ENCODE assay signal across 12 mouse cellular contexts in the genomic region with DNA sequence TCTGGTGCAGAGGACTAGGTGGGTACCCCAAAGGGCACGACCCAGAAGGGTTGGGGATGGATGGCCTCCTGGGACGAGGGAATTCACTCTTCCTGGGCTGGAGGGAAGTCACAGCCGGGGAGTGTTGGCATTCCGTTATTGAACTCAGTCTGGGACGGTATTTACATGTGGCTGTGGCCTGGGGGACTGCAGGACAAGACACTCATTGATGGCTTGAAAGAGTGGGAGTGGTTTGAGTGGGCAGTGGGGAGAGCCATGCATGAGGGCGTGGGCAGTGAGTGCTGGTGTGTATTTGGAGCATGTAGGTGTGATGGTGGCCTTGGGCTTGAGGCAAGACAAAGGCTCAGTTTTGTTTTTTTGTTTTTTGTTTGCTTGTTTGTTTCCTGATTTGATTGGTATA. TPM values are rescaled to one million over a fixed set of nuclear protein-coding genes. Genes with fewer than 3 reads are reported as not detected.
DNase-seq lines count a peak whose midpoint lies in the region; ATAC-seq and TF ChIP-seq lines count a peak whose summit lies in the region.
"Had no signal": no experiment of that assay in that cellular context is flagged by ENCODE, and none has a peak within 500 bp of the region (broad histone marks: within the 10 kb centered on the region; RNA-seq: fewer than 3 reads in every experiment).

No protein-coding gene starts in this region.

- H3K9me3 ChIP-seq in forebrain, embryonic 15.5 days, result no peaks in the 10 kb centered on the region
- no peaks in the 10 kb centered on the region for H3K9me3 ChIP-seq in forebrain, embryonic 14.5 days (replicated peaks; ENCODE audit: control insufficient read depth, low read length)
- no peaks in the 10 kb centered on the region for H3K9me3 ChIP-seq in kidney, embryonic 15.5 days (replicated peaks)
- no peaks in the 10 kb centered on the region for H3K9me3 ChIP-seq in embryonic facial prominence, embryonic 10.5 days
- H3K9me3 ChIP-seq in midbrain, embryonic 14.5 days (ENCODE audit: control insufficient read depth, low read length), result no peaks in the 10 kb centered on the region
- H3K9me3 ChIP-seq: intestine, embryonic 15.5 days; liver, embryonic 12.5 days had no signal

- WGBS in forebrain, embryonic 15.5 days, result 84% methylated on average over 6 of the region's 6 CpGs
- 80% methylated on average over 6 of the region's 6 CpGs for WGBS in forebrain, embryonic 14.5 days
- 69% methylated on average over 6 of the region's 6 CpGs for WGBS in kidney, embryonic 15.5 days
- WGBS in embryonic facial prominence, embryonic 10.5 days, result 43% methylated on average over 6 of the region's 6 CpGs
- 74% methylated on average over 6 of the region's 6 CpGs for WGBS in midbrain, embryonic 14.5 days
- 82% methylated on average over 6 of the region's 6 CpGs for WGBS in lung, adult 2 months

- H3K4me2 ChIP-seq in forebrain, embryonic 15.5 days (replicated peaks), result no peak overlapping the region
- H3K4me2 ChIP-seq in forebrain, embryonic 14.5 days (ENCODE audit: low read length), result no peak overlapping the region
- 0 out of 2 replicates have a peak overlapping the region, but pooled peaks have one; percentile 7 for H3K4me2 ChIP-seq in kidney, embryonic 15.5 days
- H3K4me2 ChIP-seq in midbrain, embryonic 14.5 days (ENCODE audit: low read length), result no peak overlapping the region
- H3K4me2 ChIP-seq: intestine, embryonic 15.5 days; liver, embryonic 12.5 days had no signal

- no peak for DNase-seq in forebrain, embryonic 14.5 days (ENCODE audit: low spot score)
- no peak for DNase-seq in kidney, postnatal 14 days
- no peak for DNase-seq in embryonic facial prominence, embryonic 10.5 days (ENCODE audit: low spot score)
- no peak for DNase-seq in midbrain, embryonic 14.5 days
- DNase-seq in lung, adult 2 months, result no peak
- DNase-seq: cerebellum, postnatal 25 days; right cerebral cortex, postnatal 25 days had no signal

- H3K27me3 ChIP-seq in forebrain, embryonic 15.5 days, result no peaks in the 10 kb centered on the region
- H3K27me3 ChIP-seq in forebrain, embryonic 14.5 days (replicated peaks; ENCODE audit: control insufficient read depth, insufficient read depth, low read length), result no peaks in the 10 kb centered on the region
- no peaks in the 10 kb centered on the region for H3K27me3 ChIP-seq in kidney, embryonic 15.5 days
- no peaks in the 10 kb centered on the region for H3K27me3 ChIP-seq in embryonic facial prominence, embryonic 10.5 days (replicated peaks; ENCODE audit: low read depth, poor library complexity, severe bottlenecking)
- H3K27me3 ChIP-seq in midbrain, embryonic 14.5 days (ENCODE audit: control insufficient read depth, insufficient read depth, low read length), result no peaks in the 10 kb centered on the region
- H3K27me3 ChIP-seq: intestine, embryonic 15.5 days; liver, embryonic 12.5 days had no signal

- ATAC-seq in forebrain, embryonic 15.5 days (replicated peaks), result 0 out of 2 replicates have a peak, but pooled peaks have one; percentile 37
- no peak for ATAC-seq in forebrain, embryonic 14.5 days
- ATAC-seq in kidney, embryonic 15.5 days (replicated peaks; ENCODE audit: low FRiP score), result no peak
- no peak; the same call in 1 of the 2 replicates for ATAC-seq in midbrain, embryonic 14.5 days (ENCODE audit: low FRiP score, low TSS enrichment)
- ATAC-seq in inflammation-experienced regulatory T-cells, adult 6 months, result no peak
- ATAC-seq: liver, embryonic 12.5 days had no signal

- H3K36me3 ChIP-seq in forebrain, embryonic 15.5 days, result peaks cover 55% of the 10 kb centered on the region
- peaks cover 64% of the 10 kb centered on the region for H3K36me3 ChIP-seq in forebrain, embryonic 14.5 days (ENCODE audit: control insufficient read depth, insufficient read depth, low read length)
- H3K36me3 ChIP-seq in kidney, embryonic 15.5 days, result peaks cover 61% of the 10 kb centered on the region
- peaks cover 71% of the 10 kb centered on the region for H3K36me3 ChIP-seq in embryonic facial prominence, embryonic 10.5 days (replicated peaks)
- H3K36me3 ChIP-seq in midbrain, embryonic 14.5 days (ENCODE audit: control insufficient read depth, insufficient read depth, low read length), result peaks cover 69% of the 10 kb centered on the region

- H3K27ac ChIP-seq in forebrain, embryonic 15.5 days (replicated peaks), result no peak overlapping the region
- no peak overlapping the region for H3K27ac ChIP-seq in forebrain, embryonic 14.5 days (ENCODE audit: low read depth, low read length)
- H3K27ac ChIP-seq in kidney, embryonic 15.5 days, result no peak overlapping the region
- 0 out of 2 replicates have a peak overlapping the region, but pooled peaks have one; percentile 35 for H3K27ac ChIP-seq in embryonic facial prominence, embryonic 10.5 days (replicated peaks)
- H3K27ac ChIP-seq in midbrain, embryonic 14.5 days (replicated peaks; ENCODE audit: low read depth, low read length), result peak overlapping the region; percentile 45
- H3K27ac ChIP-seq: intestine, embryonic 15.5 days; liver, embryonic 12.5 days had no signal

- no peak for TF ChIP-seq POLR2A in lung, adult 2 months (IDR thresholded peaks at IDR 0.05; ENCODE audit: borderline replicate concordance, extremely low read depth, low read depth, low read length)

- H3K4me1 ChIP-seq in forebrain, embryonic 15.5 days, result no peaks in the 10 kb centered on the region
- no peaks in the 10 kb centered on the region for H3K4me1 ChIP-seq in forebrain, embryonic 14.5 days (ENCODE audit: control insufficient read depth, insufficient read depth, low read length)
- 0 out of 2 replicates have a peak, but pooled peaks cover 5% of the 10 kb centered on the region for H3K4me1 ChIP-seq in kidney, embryonic 15.5 days
- H3K4me1 ChIP-seq in embryonic facial prominence, embryonic 10.5 days, result peaks cover 13% of the 10 kb centered on the region; the same call in 1 of the 2 replicates
- H3K4me1 ChIP-seq in midbrain, embryonic 14.5 days (ENCODE audit: control insufficient read depth, insufficient read depth, low read length), result no peaks in the 10 kb centered on the region
- no peaks in the 10 kb centered on the region; the same call in 1 of the 2 replicates for H3K4me1 ChIP-seq in lung, adult 2 months (ENCODE audit: control insufficient read depth, insufficient read depth, low read length)
- H3K4me1 ChIP-seq: intestine, embryonic 15.5 days had no signal

- TF ChIP-seq CTCF in lung, adult 2 months (IDR thresholded peaks at IDR 0.05; ENCODE audit: insufficient read depth, low read length), result no peak

- no peak overlapping the region for H3K9ac ChIP-seq in forebrain, embryonic 15.5 days (replicated peaks)
- H3K9ac ChIP-seq in forebrain, embryonic 14.5 days (ENCODE audit: low read length), result no peak overlapping the region
- H3K9ac ChIP-seq in kidney, embryonic 15.5 days, result no peak overlapping the region
- H3K9ac ChIP-seq in midbrain, embryonic 14.5 days (replicated peaks; ENCODE audit: low read length), result no peak overlapping the region
- H3K9ac ChIP-seq: intestine, embryonic 15.5 days; liver, embryonic 12.5 days had no signal

- no peak overlapping the region for H3K4me3 ChIP-seq in forebrain, embryonic 15.5 days
- H3K4me3 ChIP-seq in forebrain, embryonic 14.5 days (ENCODE audit: low read depth, low read length), result no peak overlapping the region
- H3K4me3 ChIP-seq in kidney, embryonic 15.5 days (replicated peaks), result no peak overlapping the region
- no peak overlapping the region for H3K4me3 ChIP-seq in embryonic facial prominence, embryonic 10.5 days
- H3K4me3 ChIP-seq in midbrain, embryonic 14.5 days (replicated peaks; ENCODE audit: low read depth, low read length), result no peak overlapping the region
- no peak overlapping the region for H3K4me3 ChIP-seq in lung, adult 2 months (replicated peaks; ENCODE audit: extremely low read depth, low read depth, low read length)
- H3K4me3 ChIP-seq: intestine, embryonic 15.5 days; liver, embryonic 12.5 days had no signal

RNA-seq across cellular contexts. Expression of a gene that starts 15.4 kb away (rescaled TPM):
- polyA plus RNA-seq in forebrain, embryonic 15.5 days (2015; fragmentation: Nextera tagmentation; extraction: Ambion mirVana), result 144 and 151 TPM in 2 replicates
- polyA plus RNA-seq in forebrain, embryonic 14.5 days (2014; fragmentation: Nextera tagmentation; extraction: Ambion mirVana), result 56.0 and 63.6 TPM in 2 replicates
- 39.6 and 44.4 TPM in 2 replicates for polyA plus RNA-seq in kidney, embryonic 15.5 days (2015; fragmentation: Nextera tagmentation; extraction: Ambion mirVana)
- polyA plus RNA-seq in embryonic facial prominence, embryonic 10.5 days (2016; fragmentation: Nextera tagmentation; extraction: Ambion mirVana), result 96.7 and 97.2 TPM in 2 replicates
- 99.4 and 121 TPM in 2 replicates for polyA plus RNA-seq in midbrain, embryonic 14.5 days (2014; fragmentation: Nextera tagmentation; extraction: Ambion mirVana)
- 49.9 and 56.2 TPM in 2 replicates for polyA plus RNA-seq in lung, adult 2 months (2012; rRNA removed)
- 1 to 10 TPM; 3.8 to 5.0 (median 5.0) TPM for polyA plus RNA-seq in inflammation-experienced regulatory T-cells, adult 6 months (2017; shearing (Covaris generic))

RNA-seq across cellular contexts. Expression of a gene that starts 21.2 kb away (rescaled TPM):
- polyA plus RNA-seq in forebrain, embryonic 15.5 days (2015; fragmentation: Nextera tagmentation; extraction: Ambion mirVana), result 33.0 and 33.5 TPM in 2 replicates
- polyA plus RNA-seq in forebrain, embryonic 14.5 days (2014; fragmentation: Nextera tagmentation; extraction: Ambion mirVana), result 28.8 and 33.1 TPM in 2 replicates
- polyA plus RNA-seq in kidney, embryonic 15.5 days (2015; fragmentation: Nextera tagmentation; extraction: Ambion mirVana), result 29.8 and 31.9 TPM in 2 replicates
- polyA plus RNA-seq in embryonic facial prominence, embryonic 10.5 days (2016; fragmentation: Nextera tagmentation; extraction: Ambion mirVana), result 31.5 and 32.2 TPM in 2 replicates
- polyA plus RNA-seq in midbrain, embryonic 14.5 days (2014; fragmentation: Nextera tagmentation; extraction: Ambion mirVana), result 27.9 and 28.1 TPM in 2 replicates
- 16.3 and 16.4 TPM in 2 replicates for polyA plus RNA-seq in lung, adult 2 months (2012; rRNA removed)
- polyA plus RNA-seq in inflammation-experienced regulatory T-cells, adult 6 months (2017; shearing (Covaris generic)), result 1 to 10 TPM; 7.6 to 8.7 (median 7.6) TPM

RNA-seq across cellular contexts. Expression of a gene that starts 30.0 kb away (rescaled TPM):
- polyA plus RNA-seq in forebrain, embryonic 15.5 days (2015; fragmentation: Nextera tagmentation; extraction: Ambion mirVana), result 1.4 and 1.5 TPM in 2 replicates
- polyA plus RNA-seq in forebrain, embryonic 14.5 days (2014; fragmentation: Nextera tagmentation; extraction: Ambion mirVana), result 0.22 and 1.1 TPM in 2 replicates
- 1.1 and 1.7 TPM in 2 replicates for polyA plus RNA-seq in kidney, embryonic 15.5 days (2015; fragmentation: Nextera tagmentation; extraction: Ambion mirVana)
- 0.87 and 0.96 TPM in 2 replicates for polyA plus RNA-seq in embryonic facial prominence, embryonic 10.5 days (2016; fragmentation: Nextera tagmentation; extraction: Ambion mirVana)
- 1.5 and 1.7 TPM in 2 replicates for polyA plus RNA-seq in midbrain, embryonic 14.5 days (2014; fragmentation: Nextera tagmentation; extraction: Ambion mirVana)
- polyA plus RNA-seq in lung, adult 2 months (2012; rRNA removed), result 27.1 and 30.6 TPM in 2 replicates
- polyA plus RNA-seq in inflammation-experienced regulatory T-cells, adult 6 months (2017; shearing (Covaris generic)), result 1 to 10 TPM in 2 of 3 experiments, under 1 TPM in 1; 0.53 to 2.1 (median 1.1) TPM

RNA-seq across cellular contexts. Expression of a gene that starts 36.3 kb away (rescaled TPM):
- polyA plus RNA-seq in forebrain, embryonic 15.5 days (2015; fragmentation: Nextera tagmentation; extraction: Ambion mirVana), result 0.18 and 0.24 TPM in 2 replicates
- polyA plus RNA-seq in forebrain, embryonic 14.5 days (2014; fragmentation: Nextera tagmentation; extraction: Ambion mirVana), result 0.11 and 0.17 TPM in 2 replicates
- 0.04 TPM in 1 of 2 replicates, not detected in the other for polyA plus RNA-seq in kidney, embryonic 15.5 days (2015; fragmentation: Nextera tagmentation; extraction: Ambion mirVana)
- polyA plus RNA-seq in embryonic facial prominence, embryonic 10.5 days (2016; fragmentation: Nextera tagmentation; extraction: Ambion mirVana), result 0.03 and 0.04 TPM in 2 replicates
- 0.11 and 0.20 TPM in 2 replicates for polyA plus RNA-seq in midbrain, embryonic 14.5 days (2014; fragmentation: Nextera tagmentation; extraction: Ambion mirVana)
- 6.6 and 7.9 TPM in 2 replicates for polyA plus RNA-seq in lung, adult 2 months (2012; rRNA removed)
- polyA plus RNA-seq in inflammation-experienced regulatory T-cells, adult 6 months (2017; shearing (Covaris generic)), result under 1 TPM in 1 of 3 experiments, not detected in 2; 0.04 TPM

RNA-seq across cellular contexts. Expression of a gene that starts 49.8 kb away (rescaled TPM):
- polyA plus RNA-seq in forebrain, embryonic 15.5 days (2015; fragmentation: Nextera tagmentation; extraction: Ambion mirVana), result 31.4 and 31.6 TPM in 2 replicates
- polyA plus RNA-seq in forebrain, embryonic 14.5 days (2014; fragmentation: Nextera tagmentation; extraction: Ambion mirVana), result 15.7 and 27.1 TPM in 2 replicates
- polyA plus RNA-seq in kidney, embryonic 15.5 days (2015; fragmentation: Nextera tagmentation; extraction: Ambion mirVana), result 27.9 and 31.3 TPM in 2 replicates
- 39.3 and 39.8 TPM in 2 replicates for polyA plus RNA-seq in embryonic facial prominence, embryonic 10.5 days (2016; fragmentation: Nextera tagmentation; extraction: Ambion mirVana)
- polyA plus RNA-seq in midbrain, embryonic 14.5 days (2014; fragmentation: Nextera tagmentation; extraction: Ambion mirVana), result 25.3 and 30.7 TPM in 2 replicates
- 27.9 and 31.0 TPM in 2 replicates for polyA plus RNA-seq in lung, adult 2 months (2012; rRNA removed)
- polyA plus RNA-seq in inflammation-experienced regulatory T-cells, adult 6 months (2017; shearing (Covaris generic)), result 10 to 100 TPM; 15.6 to 43.4 (median 39.6) TPM

Comparison
In these comparisons a context has a peak if more than half of its experiments do, and no peak if none do; other contexts are left out.
1. H3K27ac ChIP-seq: peak in embryonic facial prominence, embryonic 10.5 days (single experiment) and midbrain, embryonic 14.5 days (single experiment); none in forebrain, embryonic 15.5 days (single experiment), forebrain, embryonic 14.5 days (single experiment) and kidney, embryonic 15.5 days (single experiment).